Comparison of ENCODE assay signal across 8 mouse cellular contexts in genomic region chr3:131564430-131565256, GRCm38 (mm10). TPM values are rescaled to one million over a fixed set of nuclear protein-coding genes. Genes with fewer than 3 reads are reported as not detected.
A peak's percentile ranks its signal among the peaks of the same experiment; 100 is the strongest.
DNase-seq lines count a peak whose midpoint lies in the region; ATAC-seq and TF ChIP-seq lines count a peak whose summit lies in the region.

Papss1 (plus strand) TSS chr3:131564768.

- H3K4me1 ChIP-seq in cortical plate, adult 2 months (ENCODE audit: control insufficient read depth, insufficient read depth, low read length) = peaks cover 4% of the 10 kb centered on the region
- peaks cover 33% of the 10 kb centered on the region for H3K4me1 ChIP-seq in megakaryocyte, embryonic 14.5 days

- peak; percentile 97 for ATAC-seq in activated CD4-positive, CD25-positive, alpha-beta regulatory T cell, adult 4 months

- TF ChIP-seq CTCF in cortical plate, adult 2 months (IDR thresholded peaks at IDR 0.05; ENCODE audit: extremely low read depth, insufficient read depth, low read length) = no peak

- H3K36me3 ChIP-seq in megakaryocyte, embryonic 14.5 days (replicated peaks; ENCODE audit: low read length) = peaks cover 2% of the 10 kb centered on the region

- DNase-seq in gastrocnemius, adult 8-10 months (ENCODE audit: low spot score in 2 of 2) = peak; percentile 100
- peak; percentile 99 for DNase-seq in hindlimb bud, embryonic 11.5 days (ENCODE audit: extremely low spot score, low read depth, low spot score)
- DNase-seq in left cerebral cortex, adult 8-10 months (ENCODE audit: low spot score in 2 of 2) = peak; percentile 95 to 100
- peak; percentile 100 for DNase-seq in right cerebral cortex, postnatal 10 days (ENCODE audit: low spot score in 2 of 2)
- DNase-seq in urinary bladder, postnatal 25 days (ENCODE audit: low spot score) = peak; percentile 99

- H3K9me3 ChIP-seq in megakaryocyte, embryonic 14.5 days = no peaks in the 10 kb centered on the region

- peak within 1 kb of the TSS; percentile 28 for H3K27ac ChIP-seq in cortical plate, adult 2 months (ENCODE audit: insufficient read depth, low read length)

- peak; percentile 99 for TF ChIP-seq POLR2A in cortical plate, adult 2 months (IDR thresholded peaks at IDR 0.05; ENCODE audit: extremely low read depth, insufficient read depth, low read length)

- peak within 1 kb of the TSS; percentile 50 for H3K4me3 ChIP-seq in cortical plate, adult 2 months (ENCODE audit: insufficient read depth, low read length)
- H3K4me3 ChIP-seq in megakaryocyte, embryonic 14.5 days (replicated peaks) = peak within 1 kb of the TSS; percentile 96

- H3K27me3 ChIP-seq in megakaryocyte, embryonic 14.5 days (replicated peaks) = no peaks in the 10 kb centered on the region

RNA-seq across cellular contexts. Expression of gene Papss1, which starts in this region (rescaled TPM):
- 10 to 100 TPM; 21.4 to 28.3 TPM for polyA plus RNA-seq in activated CD4-positive, CD25-positive, alpha-beta regulatory T cell, adult 4 months (2017; shearing (Covaris generic))
- polyA plus RNA-seq in cortical plate, adult 2 months (2012; rRNA removed) = 70.4 and 71.0 TPM in 2 replicates
- total RNA-seq in gastrocnemius, adult 8-10 months (2022) = 1 to 10 TPM; 2.8 to 4.0 (median 3.8) TPM
- total RNA-seq in left cerebral cortex, adult 8-10 months (2022) = 10 to 100 TPM; 63.5 to 71.4 (median 66.6) TPM
- 3.6 and 12.3 TPM in 2 replicates for polyA plus RNA-seq in megakaryocyte, embryonic 14.5 days (2012; ENCODE audit: insufficient read depth, low replicate concordance)

Comparison
In these comparisons a context has a peak if more than half of its experiments do, and no peak if none do; other contexts are left out.
1. Peak in every context shown above with its lines: DNase-seq, ATAC-seq, H3K4me3 ChIP-seq and H3K27ac ChIP-seq.
2. RNA of gene Papss1 (total RNA-seq): 63.5 to 71.4 TPM in left cerebral cortex, adult 8-10 months; 2.8 to 4.0 TPM in gastrocnemius, adult 8-10 months; every median in the first group is over 10 times any median in the second.